Mouse (Mus musculus): ENCODE measurements at regions not wholly inside any gene's neighbourhood (a gene's known extent, or its start where the extent isn't known, plus 50 kb on each side); places are given as distances from the start of the nearest gene placed in this dataset.
A peak's percentile ranks its signal among the peaks of the same experiment; 100 is the strongest.

- no peak overlapping the region for H3K4me3 ChIP-seq (ENCODE audit: low read depth, low read length)
- DNase-seq (ENCODE audit: low spot score) (no peak), ATAC-seq (ENCODE audit: insufficient read depth, low FRiP score, low TSS enrichment) (no peak)
- 64% methylated on average over 5 of the region's 5 CpGs for WGBS
- H3K36me3 ChIP-seq (ENCODE audit: control insufficient read depth, insufficient read depth, low read length): no peaks in the 10 kb centered on the region
- no peak overlapping the region for H3K4me2 ChIP-seq (ENCODE audit: low read depth)
- no peaks in the 10 kb centered on the region for H3K9me3 ChIP-seq (ENCODE audit: control insufficient read depth, low read length)
- H3K9ac ChIP-seq (ENCODE audit: low read length): no peak overlapping the region
- H3K4me1 ChIP-seq (ENCODE audit: control insufficient read depth, insufficient read depth, low read length): peaks cover 6% of the 10 kb centered on the region; the same call in 1 of the 2 replicates
- H3K27ac ChIP-seq (ENCODE audit: low read depth, low read length): no peak overlapping the region
- no peaks in the 10 kb centered on the region for H3K27me3 ChIP-seq (ENCODE audit: control insufficient read depth, insufficient read depth, low read length)
These were observed 219.8 kb upstream of the Spag17 start for GRCm38 (mm10) chr3:99665363-99665762.

- H3K27me3 ChIP-seq (ENCODE audit: control insufficient read depth, insufficient read depth, low read length): no peaks in the 10 kb centered on the region
- H3K27ac ChIP-seq (ENCODE audit: low read depth, low read length): no peak overlapping the region
- H3K4me2 ChIP-seq (ENCODE audit: low read depth): no peak overlapping the region
- DNase-seq (ENCODE audit: low spot score) (no peak), ATAC-seq (ENCODE audit: insufficient read depth, low FRiP score, low TSS enrichment) (0 out of 2 replicates have a peak, but pooled peaks have one; percentile 48)
- no peaks in the 10 kb centered on the region for H3K36me3 ChIP-seq (ENCODE audit: control insufficient read depth, insufficient read depth, low read length)
- 13% methylated on average over 10 of the region's 10 CpGs for WGBS
- H3K4me1 ChIP-seq (ENCODE audit: control insufficient read depth, insufficient read depth, low read length): peaks cover 6% of the 10 kb centered on the region; the same call in 1 of the 2 replicates
- H3K9ac ChIP-seq (ENCODE audit: low read length): no peak overlapping the region
- no peak overlapping the region for H3K4me3 ChIP-seq (ENCODE audit: low read depth, low read length)
- H3K9me3 ChIP-seq (ENCODE audit: control insufficient read depth, low read length): no peaks in the 10 kb centered on the region
These were observed 219.1 kb upstream of the Spag17 start for GRCm38 (mm10) chr3:99665902-99666768.

- Histone ChIP-seq H3K4me1 (ENCODE audit: control insufficient read depth, insufficient read depth, low read length) (no peaks in the 10 kb centered on the region), H3K4me2 (ENCODE audit: low read depth) (no peak overlapping the region), H3K9me3 (ENCODE audit: control insufficient read depth, low read length) (no peaks in the 10 kb centered on the region), H3K4me3 (ENCODE audit: low read depth, low read length) (no peak overlapping the region), H3K27me3 (ENCODE audit: control insufficient read depth, insufficient read depth, low read length) (no peaks in the 10 kb centered on the region), H3K27ac (ENCODE audit: low read depth, low read length) (no peak overlapping the region), H3K9ac (ENCODE audit: low read length) (no peak overlapping the region), H3K36me3 (ENCODE audit: control insufficient read depth, insufficient read depth, low read length) (no peaks in the 10 kb centered on the region)
- DNase-seq (ENCODE audit: low spot score) (no peak), ATAC-seq (ENCODE audit: insufficient read depth, low FRiP score, low TSS enrichment) (no peak)
- 90% methylated on average over 2 of the region's 2 CpGs for WGBS
These were observed 211.1 kb upstream of the Spag17 start for GRCm38 (mm10) chr3:99674145-99674544.

- ATAC-seq (ENCODE audit: insufficient read depth, low FRiP score, low TSS enrichment) (no peak), DNase-seq (ENCODE audit: low spot score) (no peak)
- H3K36me3 ChIP-seq (ENCODE audit: control insufficient read depth, insufficient read depth, low read length): no peaks in the 10 kb centered on the region
These were observed 175.7 kb upstream of the Spag17 start for GRCm38 (mm10) chr3:99709506-99709905.

GRCm38 (mm10) chr3:99716381-99716780, 168.8 kb upstream of the Spag17 start:
- no peak overlapping the region for H3K4me3 ChIP-seq (ENCODE audit: low read depth, low read length)
- WGBS: 49% methylated on average over 4 of the region's 4 CpGs
- DNase-seq (ENCODE audit: low spot score) (no peak), ATAC-seq (ENCODE audit: insufficient read depth, low FRiP score, low TSS enrichment) (no peak)
- no peaks in the 10 kb centered on the region for H3K4me1 ChIP-seq (ENCODE audit: control insufficient read depth, insufficient read depth, low read length)
- H3K9me3 ChIP-seq (ENCODE audit: control insufficient read depth, low read length): no peaks in the 10 kb centered on the region
- no peaks in the 10 kb centered on the region for H3K27me3 ChIP-seq (ENCODE audit: control insufficient read depth, insufficient read depth, low read length)
- H3K36me3 ChIP-seq (ENCODE audit: control insufficient read depth, insufficient read depth, low read length): no peaks in the 10 kb centered on the region
- H3K27ac ChIP-seq (ENCODE audit: low read depth, low read length): no peak overlapping the region
- no peak overlapping the region for H3K9ac ChIP-seq (ENCODE audit: low read length)
- H3K4me2 ChIP-seq (ENCODE audit: low read depth): no peak overlapping the region

More at GRCm38 (mm10) chr3:99709506-99709905, 175.7 kb upstream of the Spag17 start:
- Histone ChIP-seq H3K9ac (ENCODE audit: low read length) (no peak overlapping the region), H3K27ac (ENCODE audit: low read depth, low read length) (no peak overlapping the region), H3K27me3 (ENCODE audit: control insufficient read depth, insufficient read depth, low read length) (no peaks in the 10 kb centered on the region), H3K4me1 (ENCODE audit: control insufficient read depth, insufficient read depth, low read length) (no peaks in the 10 kb centered on the region), H3K4me2 (ENCODE audit: low read depth) (no peak overlapping the region), H3K4me3 (ENCODE audit: low read depth, low read length) (no peak overlapping the region), H3K9me3 (ENCODE audit: control insufficient read depth, low read length) (no peaks in the 10 kb centered on the region)
- WGBS: 74% methylated on average over 4 of the region's 4 CpGs

- no peaks in the 10 kb centered on the region for H3K36me3 ChIP-seq (ENCODE audit: control insufficient read depth, insufficient read depth, low read length)
- no peaks in the 10 kb centered on the region for H3K9me3 ChIP-seq (ENCODE audit: control insufficient read depth, low read length)
- no peaks in the 10 kb centered on the region for H3K27me3 ChIP-seq (ENCODE audit: control insufficient read depth, insufficient read depth, low read length)
- ATAC-seq (ENCODE audit: insufficient read depth, low FRiP score, low TSS enrichment) (no peak), DNase-seq (ENCODE audit: low spot score) (no peak)
- H3K4me2 ChIP-seq (ENCODE audit: low read depth): no peak overlapping the region
- H3K4me3 ChIP-seq (ENCODE audit: low read depth, low read length): no peak overlapping the region
- H3K27ac ChIP-seq (ENCODE audit: low read depth, low read length): no peak overlapping the region
- 78% methylated on average over 3 of the region's 3 CpGs for whole genome bisulfite sequencing
- no peak overlapping the region for H3K9ac ChIP-seq (ENCODE audit: low read length)
- no peaks in the 10 kb centered on the region for H3K4me1 ChIP-seq (ENCODE audit: control insufficient read depth, insufficient read depth, low read length)
These were observed 147.0 kb upstream of the Spag17 start for GRCm38 (mm10) chr3:99738093-99738803.

- Histone ChIP-seq H3K9me3 (ENCODE audit: control insufficient read depth, low read length) (no peaks in the 10 kb centered on the region), H3K27me3 (ENCODE audit: control insufficient read depth, insufficient read depth, low read length) (no peaks in the 10 kb centered on the region), H3K36me3 (ENCODE audit: control insufficient read depth, insufficient read depth, low read length) (no peaks in the 10 kb centered on the region), H3K4me3 (ENCODE audit: low read depth, low read length) (no peak overlapping the region), H3K4me2 (ENCODE audit: low read depth) (no peak overlapping the region), H3K4me1 (ENCODE audit: control insufficient read depth, insufficient read depth, low read length) (no peaks in the 10 kb centered on the region), H3K9ac (ENCODE audit: low read length) (no peak overlapping the region), H3K27ac (ENCODE audit: low read depth, low read length) (no peak overlapping the region)
- WGBS: 56% methylated on average over 7 of the region's 7 CpGs
- ATAC-seq (ENCODE audit: insufficient read depth, low FRiP score, low TSS enrichment) (no peak), DNase-seq (ENCODE audit: low spot score) (no peak)
These were observed 145.6 kb upstream of the Spag17 start for GRCm38 (mm10) chr3:99739654-99740053.

- no peak overlapping the region for H3K4me2 ChIP-seq (ENCODE audit: low read depth)
- ATAC-seq (ENCODE audit: insufficient read depth, low FRiP score, low TSS enrichment): no peak
- H3K4me3 ChIP-seq (ENCODE audit: low read depth, low read length): no peak overlapping the region
- H3K4me1 ChIP-seq (ENCODE audit: control insufficient read depth, insufficient read depth, low read length): no peaks in the 10 kb centered on the region
- H3K36me3 ChIP-seq (ENCODE audit: control insufficient read depth, insufficient read depth, low read length): no peaks in the 10 kb centered on the region
- DNase-seq (ENCODE audit: low spot score): no peak
- no peaks in the 10 kb centered on the region for H3K27me3 ChIP-seq (ENCODE audit: control insufficient read depth, insufficient read depth, low read length)
- no peak overlapping the region for H3K27ac ChIP-seq (ENCODE audit: low read depth, low read length)
- H3K9me3 ChIP-seq (ENCODE audit: control insufficient read depth, low read length): no peaks in the 10 kb centered on the region
- H3K9ac ChIP-seq (ENCODE audit: low read length): no peak overlapping the region
- 94% methylated on average over 2 of the region's 3 CpGs for WGBS
These were observed 143.7 kb upstream of the Spag17 start for GRCm38 (mm10) chr3:99741249-99742222.

Measured in neural tube, embryonic 11.5 days (tissue).